Mouse (Mus musculus) liver, embryonic 11.5 days (tissue): ENCODE results near the gene Sirt6. TPM values are rescaled to one million over a fixed set of nuclear protein-coding genes. Genes with fewer than 3 reads are reported as not detected.

Experiments used
- ATAC-seq: fragments of 200-750 bp; cut with Nextera tagmentation; replicated peaks from 2 replicates; pipeline ENCODE4 v1.8.0; 2017; ENCODE audit warnings: moderate number of reproducible peaks, mild to moderate bottlenecking, moderate TSS enrichment, moderate library complexity; ENCODE audit not compliant: low FRiP score
- DNase-seq: peaks from one replicate; pipeline ENCODE4 v3.0.0-alpha.2; 2017; ENCODE audit warnings: low spot score
- H3K27ac ChIP-seq: fragments of 300-500 bp; sonication (generic); 2 replicates; pipeline ENCODE4 v1.5.1; 2014; ENCODE audit warnings: mild to moderate bottlenecking, low read depth, low read length, control low read depth
- H3K27me3 ChIP-seq: fragments of 300-500 bp; sonication (generic); replicated peaks from 2 replicates; pipeline ENCODE4 v1.6.1; 2014; ENCODE audit warnings: low read length, mixed read lengths; ENCODE audit not compliant: control insufficient read depth, insufficient read depth
- H3K36me3 ChIP-seq: fragments of 300-500 bp; sonication (generic); 2 replicates; pipeline ENCODE4 v1.6.1; 2014; ENCODE audit warnings: mild to moderate bottlenecking, low read length, moderate library complexity, mixed read lengths; ENCODE audit not compliant: control insufficient read depth, insufficient read depth
- H3K4me1 ChIP-seq: fragments of 300-500 bp; sonication (generic); replicated peaks from 2 replicates; pipeline ENCODE4 v1.6.1; 2014; ENCODE audit warnings: low read length, mixed read lengths; ENCODE audit not compliant: control insufficient read depth, insufficient read depth
- H3K4me2 ChIP-seq: fragments of 300-500 bp; sonication (generic); 2 replicates; pipeline ENCODE4 v1.6.1; 2014; ENCODE audit warnings: mild to moderate bottlenecking, control low read depth, moderate library complexity
- H3K4me3 ChIP-seq: fragments of 300-500 bp; sonication (generic); 2 replicates; pipeline ENCODE4 v1.5.1; 2014; ENCODE audit warnings: low read depth, low read length, control low read depth
- H3K9ac ChIP-seq: fragments of 300-500 bp; sonication (generic); 2 replicates; pipeline ENCODE4 v1.6.1; 2014; ENCODE audit warnings: low read depth, low read length, control low read depth
- H3K9me3 ChIP-seq: fragments of 300-500 bp; sonication (generic); 2 replicates; pipeline ENCODE4 v1.6.1; 2016; ENCODE audit warnings: low read length, inconsistent platforms, mixed read lengths; ENCODE audit not compliant: control insufficient read depth
- WGBS: fragments of 180-500 bp; shearing (Covaris S2); extraction: QIAGEN DNeasy Blood & Tissue Kit; methylation state at CpG from one replicate; pipeline ENCODE4 v1.1.7; 2014; 5-methylcytosine and 5-hydroxymethylcytosine counted together
- polyA plus RNA-seq: library from polyadenylated mRNA; unstranded; fragments of >200 nt; fragmentation: Nextera tagmentation; extraction: Ambion mirVana; gene quantifications from 2 replicates; pipeline ENCODE4 v1.2.1, GENCODE M21; 2014

Sirt6 gene
- polyA plus RNA-seq, 1 experiment from 2014 or later: 22.9 TPM

- DNase-seq (peak; percentile 99), ATAC-seq (peak; percentile 88)
- no peaks in the 10 kb centered on the region for H3K9me3 ChIP-seq
- WGBS: under 1% methylated on average over 28 of the region's 28 CpGs
- H3K27me3 ChIP-seq: peaks cover 15% of the 10 kb centered on the region
- peak within 1 kb of the TSS; percentile 56 for H3K27ac ChIP-seq
- peaks cover 43% of the 10 kb centered on the region for H3K4me1 ChIP-seq
- H3K4me3 ChIP-seq: peak within 1 kb of the TSS; percentile 30
- H3K9ac ChIP-seq: peak within 1 kb of the TSS; percentile 55
- H3K36me3 ChIP-seq: no peaks in the 10 kb centered on the region
- H3K4me2 ChIP-seq: peak within 1 kb of the TSS; percentile 73
These were observed 26.8 kb downstream of the Sirt6 start, which contains the start of gene Tle6 for GRCm38 (mm10) chr10:81600738-81601203. Gene Tle6 (minus strand): TSS chr10:81601073.

GRCm38 (mm10) chr10:81600096-81600495 lies 27.5 kb downstream of the Sirt6 start:
- H3K4me3 ChIP-seq: no peak overlapping the region
- ATAC-seq (no peak), DNase-seq (no peak)
- peaks cover 45% of the 10 kb centered on the region for H3K4me1 ChIP-seq
- peak overlapping the region; percentile 73; the same call in 1 of the 2 replicates for H3K4me2 ChIP-seq
- no peaks in the 10 kb centered on the region for H3K36me3 ChIP-seq
- no peak overlapping the region for H3K9ac ChIP-seq
- H3K9me3 ChIP-seq: no peaks in the 10 kb centered on the region
- H3K27me3 ChIP-seq: peaks cover 21% of the 10 kb centered on the region
- 0 out of 2 replicates have a peak overlapping the region, but pooled peaks have one; percentile 56 for H3K27ac ChIP-seq
- WGBS: 42% methylated on average over 10 of the region's 10 CpGs

GRCm38 (mm10) chr10:81599630-81600029 lies 28.0 kb downstream of the Sirt6 start:
- ATAC-seq (no peak), DNase-seq (no peak)
- Histone ChIP-seq H3K36me3 (no peaks in the 10 kb centered on the region), H3K4me3 (no peak overlapping the region), H3K9me3 (no peaks in the 10 kb centered on the region), H3K27ac (no peak overlapping the region), H3K9ac (no peak overlapping the region), H3K27me3 (peaks cover 24% of the 10 kb centered on the region), H3K4me2 (no peak overlapping the region), H3K4me1 (peaks cover 41% of the 10 kb centered on the region)
- 66% methylated on average over 5 of the region's 5 CpGs for WGBS

GRCm38 (mm10) chr10:81598871-81599270 lies 28.7 kb downstream of the Sirt6 start:
- Histone ChIP-seq H3K9me3 (no peaks in the 10 kb centered on the region), H3K4me3 (no peak overlapping the region), H3K4me2 (no peak overlapping the region), H3K27ac (0 out of 2 replicates have a peak overlapping the region, but pooled peaks have one; percentile 28), H3K36me3 (no peaks in the 10 kb centered on the region), H3K27me3 (peaks cover 31% of the 10 kb centered on the region), H3K9ac (no peak overlapping the region), H3K4me1 (peaks cover 40% of the 10 kb centered on the region)
- 52% methylated on average over 6 of the region's 6 CpGs for WGBS
- DNase-seq: no peak
- no peak for ATAC-seq

- no peak overlapping the region for H3K4me2 ChIP-seq
- no peak overlapping the region for H3K4me3 ChIP-seq
- H3K36me3 ChIP-seq: no peaks in the 10 kb centered on the region
- WGBS: 36% methylated on average over 3 of the region's 3 CpGs
- DNase-seq: no peak
- H3K9ac ChIP-seq: no peak overlapping the region
- H3K4me1 ChIP-seq: peaks cover 40% of the 10 kb centered on the region
- H3K27ac ChIP-seq: 0 out of 2 replicates have a peak overlapping the region, but pooled peaks have one; percentile 28
- no peak for ATAC-seq
- no peaks in the 10 kb centered on the region for H3K9me3 ChIP-seq
- H3K27me3 ChIP-seq: peaks cover 35% of the 10 kb centered on the region
These were observed 29.3 kb downstream of the Sirt6 start for GRCm38 (mm10) chr10:81598342-81598741.

GRCm38 (mm10) chr10:81597137-81597950 lies 30.3 kb downstream of the Sirt6 start:
- Histone ChIP-seq H3K4me2 (peak overlapping the region; percentile 51), H3K9me3 (no peaks in the 10 kb centered on the region), H3K27me3 (peaks cover 42% of the 10 kb centered on the region), H3K27ac (peak overlapping the region; percentile 50; the same call in 1 of the 2 replicates), H3K9ac (peak overlapping the region; percentile 18; the same call in 1 of the 2 replicates), H3K36me3 (no peaks in the 10 kb centered on the region), H3K4me3 (peak overlapping the region; percentile 24), H3K4me1 (peaks cover 36% of the 10 kb centered on the region)
- no peak for ATAC-seq
- DNase-seq: peak; percentile 59
- WGBS: 8% methylated on average over 11 of the region's 12 CpGs

- peaks cover 45% of the 10 kb centered on the region for H3K27me3 ChIP-seq
- no peaks in the 10 kb centered on the region for H3K9me3 ChIP-seq
- H3K9ac ChIP-seq: no peak overlapping the region
- no peaks in the 10 kb centered on the region for H3K36me3 ChIP-seq
- whole genome bisulfite sequencing: 13% methylated on average over 10 of the region's 10 CpGs
- H3K4me2 ChIP-seq: peak overlapping the region; percentile 51
- peak overlapping the region; percentile 24 for H3K4me3 ChIP-seq
- DNase-seq (peak; percentile 46), ATAC-seq (no peak)
- no peak overlapping the region for H3K27ac ChIP-seq
- peaks cover 34% of the 10 kb centered on the region for H3K4me1 ChIP-seq
These were observed 31.0 kb downstream of the Sirt6 start for GRCm38 (mm10) chr10:81596611-81597010.

- peaks cover 45% of the 10 kb centered on the region for H3K27me3 ChIP-seq
- H3K36me3 ChIP-seq: no peaks in the 10 kb centered on the region
- H3K4me2 ChIP-seq: no peak overlapping the region
- 46% methylated on average over 5 of the region's 5 CpGs for WGBS
- H3K9ac ChIP-seq: no peak overlapping the region
- no peak for ATAC-seq
- no peaks in the 10 kb centered on the region for H3K9me3 ChIP-seq
- DNase-seq: no peak
- no peak overlapping the region for H3K4me3 ChIP-seq
- H3K27ac ChIP-seq: no peak overlapping the region
- peaks cover 27% of the 10 kb centered on the region for H3K4me1 ChIP-seq
These were observed 32.0 kb downstream of the Sirt6 start for GRCm38 (mm10) chr10:81595599-81595998.
